Mouse (Mus musculus) bone marrow macrophage, adult 2 months (primary cell): ENCODE measurements at regions not wholly inside any gene's neighbourhood (a gene's known extent, or its start where the extent isn't known, plus 50 kb on each side); places are given as distances from the start of the nearest gene placed in this dataset.

Source experiments
- CTCF ChIP-seq: IDR thresholded peaks from 2 replicates; pipeline ENCODE4 v1.5.1; 2012; ENCODE audit warnings: low read depth, mild to moderate bottlenecking, low read length, moderate library complexity
- POLR2A ChIP-seq: IDR thresholded peaks from 2 replicates; pipeline ENCODE4 v1.6.1; 2012; ENCODE audit warnings: mild to moderate bottlenecking, low read depth, low read length, borderline replicate concordance

- TF ChIP-seq POLR2A (no peak), CTCF (no peak)
Observed at GRCm38 (mm10) chr13:90294648-90295007, 205.2 kb upstream of the Xrcc4 start.
